Mouse (Mus musculus): ENCODE data around the gene Pex14. TPM values are rescaled to one million over a fixed set of nuclear protein-coding genes. Genes with fewer than 3 reads are reported as not detected.
A peak's percentile ranks its signal among the peaks of the same experiment; 100 is the strongest.

Gene Pex14
- polyA plus RNA-seq, 1 experiment from 2014 or later: 55.6 TPM

GRCm38 (mm10) chr4:149049351-149050159 is 50.1 kb downstream of the Pex14 start:
- no peak; the same call in 1 of the 2 replicates for TF ChIP-seq CTCF (IDR thresholded peaks at IDR 0.05; ENCODE audit: low read depth)
- peak overlapping the region; percentile 30 for H3K4me2 ChIP-seq (ENCODE audit: low read length)
- H3K27me3 ChIP-seq (ENCODE audit: insufficient read depth, low read length): no peaks in the 10 kb centered on the region
- peak; percentile 85 for DNase-seq (ENCODE audit: low spot score)
- peak overlapping the region; percentile 87 for H3K27ac ChIP-seq
- peaks cover 30% of the 10 kb centered on the region for H3K4me1 ChIP-seq (replicated peaks; ENCODE audit: insufficient read depth, low read length)
- no peaks in the 10 kb centered on the region for H3K36me3 ChIP-seq (ENCODE audit: insufficient read depth, low read length)
- no peaks in the 10 kb centered on the region for H3K9me3 ChIP-seq (replicated peaks; ENCODE audit: low read length)
- H3K4me3 ChIP-seq (replicated peaks; ENCODE audit: low read depth, low read length): no peak overlapping the region
- 4% methylated on average over 16 of the region's 16 CpGs for WGBS
- no peak overlapping the region; the same call in 1 of the 2 replicates for H3K9ac ChIP-seq (ENCODE audit: low read depth, low read length)
- peak; percentile 67 for ATAC-seq (replicated peaks; ENCODE audit: low FRiP score, low read depth)

- Histone ChIP-seq H3K4me3 (replicated peaks; ENCODE audit: low read depth, low read length) (no peak overlapping the region), H3K27me3 (ENCODE audit: insufficient read depth, low read length) (no peaks in the 10 kb centered on the region), H3K9me3 (replicated peaks; ENCODE audit: low read length) (no peaks in the 10 kb centered on the region), H3K36me3 (ENCODE audit: insufficient read depth, low read length) (no peaks in the 10 kb centered on the region), H3K4me1 (replicated peaks; ENCODE audit: insufficient read depth, low read length) (peaks cover 29% of the 10 kb centered on the region), H3K4me2 (ENCODE audit: low read length) (peak overlapping the region; percentile 30), H3K27ac (peak overlapping the region; percentile 87), H3K9ac (ENCODE audit: low read depth, low read length) (no peak overlapping the region)
- TF ChIP-seq CTCF (IDR thresholded peaks at IDR 0.05; ENCODE audit: low read depth): no peak
- ATAC-seq (replicated peaks; ENCODE audit: low FRiP score, low read depth): no peak; the same call in 1 of the 2 replicates
- peak; percentile 51 for DNase-seq (ENCODE audit: low spot score)
- 27% methylated on average over 10 of the region's 10 CpGs for WGBS
Observed at GRCm38 (mm10) chr4:149048625-149049228, 50.9 kb downstream of the Pex14 start.

- Histone ChIP-seq H3K27ac (peak overlapping the region; percentile 48; the same call in 1 of the 2 replicates), H3K4me2 (ENCODE audit: low read length) (peak overlapping the region; percentile 33), H3K9me3 (replicated peaks; ENCODE audit: low read length) (no peaks in the 10 kb centered on the region), H3K4me3 (replicated peaks; ENCODE audit: low read depth, low read length) (no peak overlapping the region), H3K36me3 (ENCODE audit: insufficient read depth, low read length) (no peaks in the 10 kb centered on the region), H3K9ac (ENCODE audit: low read depth, low read length) (0 out of 2 replicates have a peak overlapping the region, but pooled peaks have one; percentile 28), H3K27me3 (ENCODE audit: insufficient read depth, low read length) (no peaks in the 10 kb centered on the region), H3K4me1 (replicated peaks; ENCODE audit: insufficient read depth, low read length) (peaks cover 29% of the 10 kb centered on the region)
- peak; percentile 83 for TF ChIP-seq CTCF (IDR thresholded peaks at IDR 0.05; ENCODE audit: low read depth)
- DNase-seq (ENCODE audit: low spot score) (peak; percentile 84), ATAC-seq (replicated peaks; ENCODE audit: low FRiP score, low read depth) (0 out of 2 replicates have a peak, but pooled peaks have one; percentile 34)
- 13% methylated on average over 10 of the region's 10 CpGs for WGBS
Observed at GRCm38 (mm10) chr4:149047360-149047759, 52.3 kb downstream of the Pex14 start.

GRCm38 (mm10) chr4:149045885-149046284 is 53.8 kb downstream of the Pex14 start:
- Histone ChIP-seq H3K27me3 (ENCODE audit: insufficient read depth, low read length) (no peaks in the 10 kb centered on the region), H3K4me2 (ENCODE audit: low read length) (no peak overlapping the region), H3K9ac (ENCODE audit: low read depth, low read length) (no peak overlapping the region), H3K36me3 (ENCODE audit: insufficient read depth, low read length) (peaks cover 6% of the 10 kb centered on the region; the same call in 1 of the 2 replicates), H3K9me3 (replicated peaks; ENCODE audit: low read length) (no peaks in the 10 kb centered on the region), H3K4me3 (replicated peaks; ENCODE audit: low read depth, low read length) (no peak overlapping the region), H3K27ac (no peak overlapping the region), H3K4me1 (replicated peaks; ENCODE audit: insufficient read depth, low read length) (peaks cover 29% of the 10 kb centered on the region)
- DNase-seq (ENCODE audit: low spot score): peak; percentile 58
- no peak for TF ChIP-seq CTCF (IDR thresholded peaks at IDR 0.05; ENCODE audit: low read depth)
- 63% methylated on average over 5 of the region's 5 CpGs for WGBS
- no peak for ATAC-seq (replicated peaks; ENCODE audit: low FRiP score, low read depth)

GRCm38 (mm10) chr4:149040289-149040688 is 59.4 kb downstream of the Pex14 start:
- Histone ChIP-seq H3K9me3 (replicated peaks; ENCODE audit: low read length) (no peaks in the 10 kb centered on the region), H3K36me3 (ENCODE audit: insufficient read depth, low read length) (peaks cover 6% of the 10 kb centered on the region; the same call in 1 of the 2 replicates), H3K9ac (ENCODE audit: low read depth, low read length) (no peak overlapping the region), H3K27ac (no peak overlapping the region), H3K4me2 (ENCODE audit: low read length) (no peak overlapping the region), H3K27me3 (ENCODE audit: insufficient read depth, low read length) (no peaks in the 10 kb centered on the region), H3K4me3 (replicated peaks; ENCODE audit: low read depth, low read length) (no peak overlapping the region), H3K4me1 (replicated peaks; ENCODE audit: insufficient read depth, low read length) (peaks cover 3% of the 10 kb centered on the region; the same call in 1 of the 2 replicates)
- DNase-seq (ENCODE audit: low spot score): no peak
- TF ChIP-seq CTCF (IDR thresholded peaks at IDR 0.05; ENCODE audit: low read depth): no peak
- 46% methylated on average over 6 of the region's 6 CpGs for WGBS
- no peak for ATAC-seq (replicated peaks; ENCODE audit: low FRiP score, low read depth)

GRCm38 (mm10) chr4:149037706-149038105 is 62.0 kb downstream of the Pex14 start:
- Histone ChIP-seq H3K4me1 (replicated peaks; ENCODE audit: insufficient read depth, low read length) (peaks cover 3% of the 10 kb centered on the region; the same call in 1 of the 2 replicates), H3K27me3 (ENCODE audit: insufficient read depth, low read length) (no peaks in the 10 kb centered on the region), H3K4me3 (replicated peaks; ENCODE audit: low read depth, low read length) (no peak overlapping the region), H3K9me3 (replicated peaks; ENCODE audit: low read length) (no peaks in the 10 kb centered on the region), H3K9ac (ENCODE audit: low read depth, low read length) (no peak overlapping the region), H3K36me3 (ENCODE audit: insufficient read depth, low read length) (peaks cover 6% of the 10 kb centered on the region; the same call in 1 of the 2 replicates), H3K4me2 (ENCODE audit: low read length) (no peak overlapping the region), H3K27ac (no peak overlapping the region)
- ATAC-seq (replicated peaks; ENCODE audit: low FRiP score, low read depth): no peak
- 24% methylated on average over 6 of the region's 6 CpGs for WGBS
- DNase-seq (ENCODE audit: low spot score): peak; percentile 15
- TF ChIP-seq CTCF (IDR thresholded peaks at IDR 0.05; ENCODE audit: low read depth): no peak
